Mouse (Mus musculus): ENCODE results near the gene Luc7l3. TPM values are rescaled to one million over a fixed set of nuclear protein-coding genes. Genes with fewer than 3 reads are reported as not detected.
A peak's percentile ranks its signal among the peaks of the same experiment; 100 is the strongest.

The Luc7l3 gene
- total and polyA plus RNA-seq, 3 experiments, result 47.3 to 90.5 (median 54.7) TPM

- no peak overlapping the region for H3K9ac ChIP-seq (ENCODE audit: control insufficient read depth, low read depth, low read length, poor library complexity, severe bottlenecking)
- no peaks in the 10 kb centered on the region for H3K4me1 ChIP-seq (ENCODE audit: control insufficient read depth in 1 of 2, insufficient read depth in 2 of 2, low read length in 2 of 2)
- no peak overlapping the region for H3K4me3 ChIP-seq (ENCODE audit: control insufficient read depth in 1 of 2, insufficient read depth in 1 of 2, low read depth in 2 of 2, low read length in 2 of 2)
- no peaks in the 10 kb centered on the region for H3K79me2 ChIP-seq (ENCODE audit: control insufficient read depth, insufficient read depth, low read length, poor library complexity)
- peaks cover 19 to 21% of the 10 kb centered on the region in 2 experiments for H3K27me3 ChIP-seq (ENCODE audit: control insufficient read depth in 1 of 2, insufficient read depth in 2 of 2, low read length in 2 of 2)
- no peak overlapping the region for H3K27ac ChIP-seq (ENCODE audit: control insufficient read depth, low read depth, low read length)
- no peak for DNase-seq (ENCODE audit: low read depth, low spot score)
- no peaks in the 10 kb centered on the region for H3K9me3 ChIP-seq (replicated peaks; ENCODE audit: insufficient read depth, low read length)
- TF ChIP-seq KAT2A (conservative IDR thresholded peaks at IDR 0.05; ENCODE audit: low read depth, low read length), result no peak
- no peak for TF ChIP-seq CHD2 (IDR thresholded peaks at IDR 0.05; ENCODE audit: low read length)
- TF ChIP-seq MYC (IDR thresholded peaks at IDR 0.05; ENCODE audit: low read depth, low read length), result no peak
- TF ChIP-seq CHD1 (IDR thresholded peaks at IDR 0.05; ENCODE audit: low read depth, low read length), result no peak
- TF ChIP-seq ELF1 (IDR thresholded peaks at IDR 0.05; ENCODE audit: low read depth, low read length), result no peak
- no peak for TF ChIP-seq MAX (IDR thresholded peaks at IDR 0.05; ENCODE audit: low read length)
- TF ChIP-seq GATA1 (IDR thresholded peaks at IDR 0.05; ENCODE audit: low read depth, low read length), result no peak
- H3K36me3 ChIP-seq (ENCODE audit: control insufficient read depth in 1 of 2, insufficient read depth in 2 of 2, low read length in 2 of 2), result no peaks in the 10 kb centered on the region
These were observed 78.2 kb downstream of the Luc7l3 start for GRCm38 (mm10) chr11:94243422-94244180.

GRCm38 (mm10) chr11:94242760-94243421, 78.9 kb downstream of the Luc7l3 start:
- Histone ChIP-seq H3K9me3 (replicated peaks; ENCODE audit: insufficient read depth, low read length) (no peaks in the 10 kb centered on the region), H3K79me2 (ENCODE audit: control insufficient read depth, insufficient read depth, low read length, poor library complexity) (no peaks in the 10 kb centered on the region), H3K4me3 (ENCODE audit: control insufficient read depth in 1 of 2, insufficient read depth in 1 of 2, low read depth in 2 of 2, low read length in 2 of 2) (no peak overlapping the region), H3K27ac (ENCODE audit: control insufficient read depth, low read depth, low read length) (no peak overlapping the region), H3K36me3 (ENCODE audit: control insufficient read depth in 1 of 2, insufficient read depth in 2 of 2, low read length in 2 of 2) (no peaks in the 10 kb centered on the region), H3K9ac (ENCODE audit: control insufficient read depth, low read depth, low read length, poor library complexity, severe bottlenecking) (no peak overlapping the region), H3K27me3 (ENCODE audit: control insufficient read depth in 1 of 2, insufficient read depth in 2 of 2, low read length in 2 of 2) (peaks cover 14 to 21% of the 10 kb centered on the region in 2 experiments), H3K4me1 (ENCODE audit: control insufficient read depth in 1 of 2, insufficient read depth in 2 of 2, low read length in 2 of 2) (no peaks in the 10 kb centered on the region)
- no peak for DNase-seq (ENCODE audit: low read depth, low spot score)
- 0 out of 4 replicates have a peak, but pooled peaks of 1 of the 2 experiments have one; percentile 21 for TF ChIP-seq POLR2A (IDR thresholded peaks at IDR 0.05; ENCODE audit: control insufficient read depth in 1 of 2, insufficient read depth in 1 of 2, low read depth in 1 of 2, low read length in 2 of 2, poor library complexity in 1 of 2)
- no peak for TF ChIP-seq CTCF (IDR thresholded peaks at IDR 0.05 in 2 of 3, conservative IDR thresholded peaks at IDR 0.05 in 1 of 3; ENCODE audit: control insufficient read depth in 1 of 3, insufficient read depth in 1 of 3, low read depth in 2 of 3, low read length in 3 of 3, poor library complexity in 1 of 3, severe bottlenecking in 1 of 3)
- no peak for TF ChIP-seq JUND (IDR thresholded peaks at IDR 0.05; ENCODE audit: low read depth, low read length)

GRCm38 (mm10) chr11:94239706-94240105, 82.1 kb downstream of the Luc7l3 start:
- no peak overlapping the region for H3K9ac ChIP-seq (ENCODE audit: control insufficient read depth, low read depth, low read length, poor library complexity, severe bottlenecking)
- H3K36me3 ChIP-seq (ENCODE audit: control insufficient read depth in 1 of 2, insufficient read depth in 2 of 2, low read length in 2 of 2), result no peaks in the 10 kb centered on the region
- TF ChIP-seq MYB (IDR thresholded peaks at IDR 0.05; ENCODE audit: low read depth, low read length) (no peak), ZMIZ1 (IDR thresholded peaks at IDR 0.05; ENCODE audit: low read depth, low read length) (no peak), POLR2AphosphoS5 (IDR thresholded peaks at IDR 0.05; ENCODE audit: borderline replicate concordance, low read depth, low read length) (no peak), MYC (IDR thresholded peaks at IDR 0.05; ENCODE audit: low read depth, low read length) (no peak), MAFK (IDR thresholded peaks at IDR 0.05; ENCODE audit: borderline replicate concordance, low read depth, low read length) (no peak)
- no peaks in the 10 kb centered on the region for H3K9me3 ChIP-seq (replicated peaks; ENCODE audit: insufficient read depth, low read length)
- no peak overlapping the region for H3K27ac ChIP-seq (ENCODE audit: control insufficient read depth, low read depth, low read length)
- DNase-seq (ENCODE audit: low read depth, low spot score), result no peak
- peaks cover 0 to 3% of the 10 kb centered on the region in 2 experiments; a peak in 1 of 4 replicates for H3K4me1 ChIP-seq (ENCODE audit: control insufficient read depth in 1 of 2, insufficient read depth in 2 of 2, low read length in 2 of 2)
- H3K79me2 ChIP-seq (ENCODE audit: control insufficient read depth, insufficient read depth, low read length, poor library complexity), result no peaks in the 10 kb centered on the region
- peaks cover 4 to 9% of the 10 kb centered on the region in 2 experiments; a peak in 3 of 4 replicates for H3K27me3 ChIP-seq (ENCODE audit: control insufficient read depth in 1 of 2, insufficient read depth in 2 of 2, low read length in 2 of 2)
- H3K4me3 ChIP-seq (ENCODE audit: control insufficient read depth in 1 of 2, insufficient read depth in 1 of 2, low read depth in 2 of 2, low read length in 2 of 2), result no peak overlapping the region

Measured in MEL (cell line).